Mouse (Mus musculus): Measurements from ENCODE around the gene Lsp1.

Lsp1 gene

DNA sequence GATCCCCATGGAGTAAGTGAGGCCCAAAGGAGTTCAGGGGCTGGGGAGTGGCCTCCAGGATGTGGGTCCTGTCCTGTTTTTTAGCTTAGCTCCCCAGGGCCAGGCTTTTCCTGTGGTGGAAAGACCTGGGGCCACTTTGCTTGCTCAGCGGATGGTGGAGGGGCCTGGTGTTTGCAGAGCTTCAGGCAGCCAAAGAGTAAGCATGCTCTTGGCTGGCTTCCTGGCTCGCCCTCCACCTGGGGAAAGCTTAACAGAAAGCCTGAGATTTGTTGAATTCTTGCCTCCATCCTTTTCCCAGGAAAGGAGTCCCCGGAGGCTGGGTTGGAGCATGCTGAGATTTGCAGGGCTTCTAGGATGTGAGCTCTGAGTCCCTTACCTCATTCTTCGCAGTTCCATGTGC lies 74.5 kb downstream of the Lsp1 start:
- intact Hi-C loops (cut with DNase I): loop anchor here (5.0 kb wide), 2 partner anchors 47 to 137 kb away; no protein-coding TSS in a partner anchor

DNA sequence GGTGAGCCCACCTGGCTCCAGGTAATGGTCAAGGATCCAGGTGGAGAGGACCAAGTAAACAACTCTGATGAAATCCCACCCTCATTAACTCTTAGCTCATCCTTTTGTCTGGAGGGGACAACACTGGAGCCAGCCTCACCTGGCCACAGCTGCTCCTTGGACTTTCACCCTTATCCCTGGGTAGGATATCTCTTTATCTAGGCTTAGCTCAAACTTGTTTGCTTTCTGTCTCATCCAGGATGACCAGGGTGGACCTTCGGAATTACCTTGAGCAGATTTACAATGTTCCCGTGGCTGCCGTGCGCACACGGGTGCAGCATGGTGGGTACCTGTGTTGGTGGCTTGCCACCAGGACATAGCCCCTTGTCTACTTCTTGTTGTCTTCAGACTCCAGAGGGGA lies 75.2 kb downstream of the Lsp1 start:
- intact Hi-C loops (cut with DNase I): loop anchor here (5.0 kb wide), 2 partner anchors 46 to 136 kb away; no protein-coding TSS in a partner anchor

DNA sequence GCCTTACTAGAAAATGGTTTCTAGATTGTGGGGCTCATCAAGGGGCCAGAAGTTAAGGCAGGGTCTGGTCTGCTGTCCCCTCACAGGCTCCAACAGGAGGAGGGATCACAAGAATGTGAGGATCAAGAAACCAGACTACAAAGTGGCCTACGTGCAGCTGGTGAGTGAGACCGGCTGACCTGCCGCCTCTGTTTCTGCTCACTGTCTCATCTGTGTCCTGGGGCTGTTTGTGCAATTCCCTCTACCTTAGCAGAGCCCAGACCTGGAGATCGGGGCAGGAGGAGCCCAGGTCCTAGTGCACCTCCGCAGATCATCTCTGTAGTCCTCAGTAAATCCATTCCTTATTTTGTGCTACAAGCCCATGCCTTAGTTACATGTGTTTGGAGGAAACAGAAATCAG lies 76.6 kb downstream of the Lsp1 start:
- intact Hi-C loops (cut with DNase I): loop anchor here (5.0 kb wide), 2 partner anchors 45 to 135 kb away; no protein-coding TSS in a partner anchor

DNA sequence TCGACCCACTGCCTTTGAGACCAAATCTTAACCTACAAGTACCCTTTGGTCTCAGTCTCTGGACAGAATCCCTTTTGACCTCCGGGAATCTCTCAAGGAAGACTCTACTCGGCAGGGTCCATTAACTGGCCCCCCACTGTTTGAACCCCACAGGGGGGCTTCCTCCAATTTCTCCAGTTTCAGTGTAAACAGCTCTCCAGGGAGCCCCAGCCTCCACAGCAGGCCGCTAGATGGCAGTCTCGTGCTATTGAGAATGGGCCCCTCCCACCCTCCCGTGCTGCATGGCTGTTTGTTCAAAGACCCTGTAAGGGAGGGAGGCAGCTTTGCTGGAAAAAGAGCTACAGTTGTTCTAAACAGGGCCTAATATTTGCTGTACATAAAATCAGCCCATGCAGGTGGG lies 77.3 kb downstream of the Lsp1 start:
- intact Hi-C loops (cut with DNase I): loop anchor here (5.0 kb wide), 2 partner anchors 44 to 134 kb away; no protein-coding TSS in a partner anchor

DNA sequence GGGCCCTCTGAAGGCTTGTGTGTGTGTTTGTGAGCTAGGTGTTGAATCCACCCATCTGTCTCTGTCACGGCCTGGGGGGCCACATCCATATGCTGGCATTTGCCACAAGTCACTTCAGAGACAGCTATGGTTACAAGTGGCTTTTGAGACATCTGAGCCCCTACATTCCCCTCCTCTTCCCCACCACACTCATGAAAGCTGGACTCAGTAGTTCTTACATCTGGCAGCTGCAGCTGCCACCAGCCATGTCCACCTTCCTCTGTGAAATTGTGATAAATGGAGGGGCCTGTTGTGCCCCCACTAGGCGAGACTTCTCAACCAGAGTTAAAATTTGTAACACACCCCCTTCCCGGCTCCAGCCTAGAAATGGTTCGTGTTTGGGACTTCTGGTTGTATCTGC lies 77.7 kb downstream of the Lsp1 start:
- intact Hi-C loops (cut with DNase I): loop anchor here (5.0 kb wide), 2 partner anchors 44 to 134 kb away; no protein-coding TSS in a partner anchor

DNA sequence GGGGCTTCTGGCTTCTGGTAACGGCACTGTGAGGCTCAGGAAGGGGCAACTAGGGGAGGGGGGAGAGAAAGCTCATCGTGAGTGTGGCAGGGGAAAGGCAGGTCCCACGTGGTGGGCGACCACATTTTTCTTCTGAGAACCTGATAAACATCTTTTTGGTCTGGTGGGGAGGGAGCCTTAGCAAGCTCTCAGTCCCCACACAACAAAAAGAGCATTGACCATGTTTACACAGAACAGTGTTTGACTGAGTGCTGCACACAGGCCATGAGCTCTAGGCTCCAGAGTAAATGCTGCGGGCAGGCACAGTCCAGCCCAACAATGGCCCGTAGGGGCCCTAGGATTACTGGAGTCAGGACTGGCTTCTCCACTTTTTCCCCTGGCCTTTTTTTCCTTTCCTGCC lies 78.2 kb downstream of the Lsp1 start:
- intact Hi-C loops (cut with DNase I): loop anchor here (5.0 kb wide), 2 partner anchors 44 to 134 kb away; no protein-coding TSS in a partner anchor

DNA sequence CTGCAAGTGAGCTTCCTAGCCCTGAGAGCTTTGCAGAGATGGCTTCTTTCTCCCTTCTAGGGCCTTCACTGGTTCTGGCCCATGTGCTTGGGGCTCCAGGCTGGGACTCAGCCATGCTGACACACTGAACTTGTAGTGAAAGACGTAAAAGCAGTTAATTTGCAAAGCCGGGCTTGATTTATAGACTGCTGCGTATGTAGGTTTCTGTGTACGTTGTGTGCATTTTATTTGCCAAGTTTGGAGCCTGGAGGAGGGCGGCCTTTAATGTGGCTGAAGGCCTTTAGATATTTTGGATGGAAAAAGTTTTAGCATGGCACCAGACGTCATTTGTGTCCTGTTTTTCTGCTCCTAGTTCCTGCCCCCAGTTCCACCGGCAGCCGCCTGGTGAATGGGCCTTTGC lies 79.2 kb downstream of the Lsp1 start:
- intact Hi-C loops (cut with DNase I): loop anchor here (5.0 kb wide), 2 partner anchors 42 to 132 kb away; no protein-coding TSS in a partner anchor

DNA sequence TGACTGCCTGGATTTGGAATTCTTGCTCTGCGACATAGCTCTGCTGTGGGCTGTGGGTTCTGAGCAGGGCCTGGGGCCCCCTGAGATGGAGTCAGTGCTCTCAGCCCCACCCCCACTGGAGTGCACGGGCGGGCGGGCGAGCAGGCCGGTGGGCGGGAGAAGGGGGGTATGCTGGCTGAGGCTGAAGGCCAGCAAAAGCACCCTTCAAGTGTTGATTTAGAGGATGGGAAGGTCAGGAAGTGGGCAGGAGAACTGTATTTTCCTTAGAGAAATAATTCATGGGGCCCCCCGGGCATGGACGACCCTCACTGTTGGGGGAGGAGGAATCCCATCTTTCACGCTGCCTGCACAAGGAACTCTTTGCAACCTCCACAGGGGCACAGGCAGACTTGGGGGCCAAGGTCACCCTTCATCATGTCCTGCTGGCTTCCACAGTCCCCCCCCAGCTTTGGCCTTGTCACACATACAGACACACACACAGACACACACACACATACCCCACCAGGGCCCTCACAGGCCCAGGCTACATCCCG lies 82.2 kb downstream of the Lsp1 start:
- intact Hi-C loops (cut with DNase I): no loop called here
